Mouse (Mus musculus): ENCODE results near the gene Dner.
"Not testable (repeated sequence)": the region's sequence is repeated elsewhere in the genome, so short reads cannot be mapped to it uniquely, and the experiment has no call there.

The Dner gene

DNA sequence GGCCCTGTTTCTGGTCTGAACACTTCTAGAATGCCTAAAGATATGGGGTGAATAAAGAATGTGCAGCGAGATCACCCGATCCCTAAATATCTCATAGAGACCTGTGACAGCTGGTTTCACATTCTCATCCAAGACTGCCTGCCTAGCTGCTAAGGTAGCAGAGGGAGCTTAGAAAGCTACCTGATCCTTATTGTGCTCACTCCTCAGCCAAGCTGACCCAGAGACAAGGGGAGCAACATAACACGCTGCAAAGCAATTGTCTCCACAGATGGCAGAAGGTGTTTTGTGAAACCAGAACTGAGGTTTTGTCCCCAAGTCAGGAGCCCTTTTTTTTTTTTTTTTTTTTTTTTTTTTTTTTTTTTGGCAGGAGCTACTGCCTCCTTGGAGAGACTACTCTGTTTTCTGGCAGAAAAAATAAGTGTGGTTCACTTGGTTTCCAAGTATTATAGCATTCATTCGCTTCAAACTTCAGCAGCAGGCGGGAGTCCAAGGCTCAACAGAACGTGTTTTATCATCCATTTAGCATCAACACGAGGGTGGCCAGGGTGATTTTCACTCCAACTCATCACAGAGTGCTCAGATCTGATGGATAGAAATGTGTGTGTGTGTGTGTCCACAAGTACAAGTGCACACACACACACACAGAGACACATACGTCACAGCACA is 309.4 kb downstream of the Dner start:
- DNase-seq, result no peak

DNA sequence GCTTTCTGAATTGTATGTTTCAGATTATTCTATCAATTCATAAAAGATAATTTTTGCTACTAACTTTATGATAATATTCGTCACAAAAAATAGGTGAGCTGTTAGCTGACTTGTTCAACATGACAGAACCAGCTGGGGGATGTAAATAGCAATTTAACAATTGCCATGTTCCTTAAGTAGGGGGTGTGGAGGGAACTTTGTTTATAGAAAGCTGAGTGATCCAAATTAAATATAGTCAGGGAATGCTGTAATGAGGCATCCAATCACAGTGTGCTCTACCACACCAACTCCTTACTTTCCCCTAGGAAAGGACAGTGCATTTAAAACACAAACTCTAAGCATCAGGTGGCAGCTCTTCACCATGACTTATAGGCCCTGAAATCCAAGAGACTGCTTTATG is 313.3 kb downstream of the Dner start:
- DNase-seq, result no peak

DNA sequence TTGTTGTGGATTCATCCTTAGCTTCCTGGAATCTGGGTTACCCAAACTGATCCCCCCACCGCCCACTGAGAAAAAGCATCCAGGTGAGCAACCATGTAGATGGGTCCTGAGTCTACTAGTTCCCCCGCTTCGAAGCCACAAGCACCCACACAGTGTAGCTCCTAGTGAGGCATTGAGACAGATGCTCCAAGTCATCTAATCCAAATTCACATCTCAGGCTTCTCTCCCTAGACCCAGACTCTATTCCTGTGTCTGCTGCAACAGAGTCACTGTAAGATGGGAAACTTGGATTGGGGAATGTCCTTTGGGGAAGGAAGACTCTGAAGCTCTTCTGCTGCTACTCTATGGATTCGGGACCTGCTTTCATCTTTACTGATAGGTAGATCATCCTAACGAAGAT is 314.0 kb downstream of the Dner start:
- DNase-seq, result no peak

DNA sequence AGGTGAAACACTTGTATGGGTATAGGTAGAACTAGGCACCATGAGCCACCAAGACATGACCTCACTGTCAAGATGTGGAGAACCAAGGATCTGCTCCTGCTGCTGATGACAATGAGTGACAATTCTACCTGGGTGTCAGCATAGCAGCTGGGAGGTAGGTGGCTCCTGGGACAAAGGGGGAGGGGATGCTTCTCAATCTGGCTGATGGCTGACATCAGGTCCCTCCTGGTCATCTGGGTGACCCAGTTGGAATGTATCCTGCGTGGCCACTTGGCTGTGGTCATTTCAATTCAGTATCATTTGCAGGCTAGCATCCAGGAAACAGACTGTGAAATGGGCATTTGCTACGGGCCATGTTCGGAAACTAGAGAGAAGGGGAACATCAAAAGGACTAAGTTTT is 315.1 kb downstream of the Dner start:
- peak; percentile 17 for DNase-seq

DNA sequence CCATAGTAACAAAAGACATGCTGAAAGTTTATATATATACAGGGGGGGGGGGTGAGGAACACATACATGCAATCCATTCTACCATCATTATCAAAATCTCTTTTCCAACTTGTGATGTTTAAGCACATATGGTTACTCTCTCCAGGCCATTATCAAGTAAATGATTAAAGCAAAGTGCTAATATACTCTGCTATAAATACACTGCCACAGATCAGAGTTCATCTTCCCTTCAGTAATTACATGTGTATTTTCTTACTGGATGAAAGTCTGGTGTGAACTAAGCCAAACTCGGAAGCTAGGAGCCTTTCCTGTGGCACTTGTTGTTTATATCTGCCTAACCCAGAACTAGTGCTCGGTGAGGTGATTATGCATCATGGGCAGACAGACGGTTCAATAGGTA is 328.3 kb downstream of the Dner start:
- DNase-seq, result no peak

DNA sequence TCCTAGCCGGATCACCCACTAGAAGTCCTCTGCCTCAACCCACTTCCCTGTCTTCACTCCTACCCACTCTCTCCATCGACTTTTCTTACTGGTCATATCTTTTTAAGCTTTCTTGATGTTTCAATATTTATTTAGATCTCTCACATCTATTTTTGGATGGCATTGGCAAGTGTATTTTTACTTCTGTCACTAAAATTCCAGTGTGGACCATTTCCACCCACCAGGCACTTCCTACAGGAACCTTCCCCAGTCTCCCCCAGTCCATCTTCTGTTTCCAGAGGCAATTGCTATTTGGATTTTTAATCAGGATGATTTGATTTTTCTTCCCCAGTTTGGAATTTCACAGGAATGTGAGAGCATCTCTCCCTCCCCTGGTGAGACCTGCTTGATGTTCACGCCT is 329.5 kb downstream of the Dner start:
- no peak for DNase-seq

DNA sequence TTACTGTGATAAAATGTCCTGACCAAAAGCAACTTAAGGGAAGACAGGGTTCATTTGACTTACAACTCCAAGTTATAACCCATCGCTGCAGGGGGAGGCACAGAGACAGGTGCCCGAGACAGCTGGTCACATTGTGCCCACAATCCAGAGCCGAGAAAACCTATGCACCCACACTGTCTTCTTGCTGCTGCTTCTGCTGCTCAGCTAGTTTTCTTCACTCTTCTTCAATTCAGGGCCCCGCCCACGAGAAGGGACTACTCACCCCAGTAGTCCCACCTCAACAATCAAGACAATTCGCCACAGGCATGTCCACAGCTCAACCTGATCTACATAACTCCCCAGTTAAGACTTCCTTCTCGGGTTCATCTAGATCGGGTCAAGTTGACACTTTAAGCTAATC is 332.1 kb downstream of the Dner start, which contains the start of gene Pid1:
TSS of gene Pid1 (minus strand) at position 214 of the 400 bp plus-strand sequence.
- no peak for DNase-seq

DNA sequence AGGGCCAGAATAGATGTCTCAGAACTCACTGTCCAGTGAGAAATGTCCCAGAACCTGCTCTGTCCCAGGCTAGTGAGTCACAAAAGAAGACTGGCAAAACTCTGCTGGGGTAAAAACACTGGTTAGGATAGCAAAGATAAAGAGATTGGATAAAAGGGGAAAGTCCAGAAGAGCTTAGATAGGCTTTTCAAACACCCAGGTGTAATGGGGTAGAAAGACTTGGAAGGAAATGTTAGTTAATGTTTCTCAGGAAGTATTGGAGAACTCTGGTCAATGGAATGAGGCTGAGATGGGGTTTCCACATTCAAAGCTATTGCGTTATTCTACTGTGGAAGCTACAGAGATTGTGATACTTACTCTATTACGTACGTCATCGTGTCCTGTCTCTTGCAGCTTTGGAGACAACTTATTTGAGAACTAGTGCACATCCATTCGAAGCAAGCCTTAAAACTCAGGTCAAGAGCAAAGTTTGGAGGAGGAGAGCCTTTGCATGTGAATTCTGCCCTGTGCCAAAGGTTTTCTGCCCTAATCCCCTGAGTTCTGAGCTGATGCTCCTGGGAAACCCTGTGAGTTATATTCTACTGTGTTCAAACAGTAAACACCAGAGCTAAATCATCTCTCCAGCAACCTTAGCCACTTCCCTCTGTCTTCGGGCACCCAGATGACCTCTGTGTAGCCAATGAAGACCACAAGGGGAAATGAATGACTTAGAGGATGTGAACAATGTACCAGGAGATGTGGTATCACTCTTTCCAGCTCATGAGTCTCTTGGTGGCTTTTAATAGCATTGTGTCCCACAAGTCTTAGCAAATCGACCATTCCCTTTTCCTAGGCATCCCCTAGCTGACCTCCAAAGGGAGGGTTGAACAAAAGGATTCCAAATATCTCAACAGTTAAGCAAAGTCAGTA is 333.1 kb downstream of the Dner start:
- no peak for DNase-seq

DNA sequence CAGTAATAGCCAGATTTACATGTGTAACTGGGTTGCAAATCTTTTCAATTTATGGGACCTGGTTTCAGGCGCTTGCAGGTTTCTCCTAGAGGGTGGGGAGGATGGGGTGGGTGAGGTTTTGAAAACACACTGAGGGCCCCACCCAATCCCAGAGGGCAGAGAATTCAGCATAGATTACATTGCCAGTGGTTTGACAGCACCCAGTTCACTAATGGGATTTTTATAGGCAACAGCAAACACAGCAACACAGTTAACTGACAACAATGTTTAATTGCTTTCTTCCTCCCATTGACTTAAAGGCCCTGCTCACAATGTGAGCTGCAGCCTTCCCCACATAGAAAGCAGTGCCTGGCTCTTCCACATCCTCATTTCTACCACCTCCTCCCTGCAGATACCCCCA is 333.8 kb downstream of the Dner start:
- DNase-seq, result no peak

DNA sequence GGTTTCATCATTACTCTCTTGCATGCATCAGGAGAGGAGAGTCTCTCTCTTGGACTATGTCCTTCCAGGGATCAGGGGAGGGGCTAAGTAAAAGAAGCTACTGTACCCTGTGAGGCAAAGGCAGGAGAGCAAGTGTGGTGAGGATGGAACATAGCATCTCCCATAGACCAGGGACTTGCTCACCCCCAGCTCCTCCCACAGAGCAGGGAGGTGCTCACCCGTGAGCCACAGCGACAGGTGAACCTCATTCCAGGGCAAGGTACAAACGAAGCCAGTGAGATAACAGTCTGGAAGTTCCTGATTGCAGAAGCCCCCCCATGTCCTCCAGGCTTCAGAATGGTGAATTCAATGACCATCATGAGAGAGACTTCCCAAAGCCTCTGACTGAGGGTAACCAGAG is 334.6 kb downstream of the Dner start:
- no peak for DNase-seq

DNA sequence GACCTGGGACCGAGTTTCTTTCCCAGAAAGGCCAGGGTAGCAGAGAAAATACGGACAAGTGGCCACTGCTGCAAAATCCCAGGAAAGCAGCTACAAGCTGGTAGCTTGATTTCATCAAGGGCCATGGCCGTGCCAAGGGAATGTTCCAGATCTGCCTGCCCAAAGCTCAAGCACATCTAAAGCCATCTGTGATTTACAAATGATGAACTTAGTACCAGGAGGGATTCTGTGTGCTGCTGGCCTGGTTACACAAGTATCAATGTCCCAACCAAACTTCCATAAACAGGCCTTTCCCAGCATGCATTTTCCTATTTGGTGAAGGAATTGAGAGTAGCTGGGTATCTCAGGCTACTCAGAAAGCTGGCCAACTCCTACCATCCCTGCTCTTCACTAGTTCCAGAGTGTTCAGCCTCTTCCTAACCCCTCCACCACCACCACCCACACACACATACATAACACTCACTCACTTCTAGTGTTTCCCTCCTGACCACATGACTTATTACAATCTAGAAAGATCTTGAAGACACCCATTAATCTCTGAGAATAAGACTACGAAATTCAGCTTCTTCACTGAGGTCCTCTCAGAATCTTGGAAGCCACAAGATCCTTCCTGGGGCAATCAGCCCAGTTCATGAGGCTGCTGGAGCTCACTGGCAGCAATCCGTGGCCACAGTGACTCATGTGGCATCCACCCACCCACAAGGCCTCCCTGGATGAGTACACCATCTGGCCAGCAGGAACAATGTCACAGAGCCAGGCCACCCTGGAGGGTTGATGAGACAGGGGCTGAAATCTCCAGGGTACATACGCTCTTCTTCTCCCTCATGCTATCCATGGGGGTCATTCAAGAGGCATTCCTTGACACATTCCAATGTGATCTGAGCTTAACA is 336.2 kb downstream of the Dner start:
- DNase-seq, result peak; percentile 71

DNA sequence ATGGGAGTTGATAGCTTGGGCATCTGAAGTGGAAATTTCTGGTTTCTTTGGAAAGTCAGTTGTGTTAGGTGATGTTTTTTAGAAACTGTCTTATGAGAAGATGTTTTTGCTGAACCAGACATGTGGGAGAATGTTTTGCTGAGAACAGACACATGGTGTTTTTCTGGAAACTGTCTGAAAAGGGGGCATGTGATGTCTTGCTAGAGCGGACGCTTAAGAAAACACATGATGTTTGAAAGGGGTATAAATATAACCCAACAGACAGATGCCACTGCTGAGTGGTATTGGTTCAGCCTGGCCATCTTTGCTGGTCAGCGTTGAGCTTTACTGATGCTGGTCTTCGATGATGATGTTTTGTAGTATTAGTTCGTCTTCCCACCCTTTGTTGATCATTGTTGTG is 338.8 kb downstream of the Dner start:
- DNase-seq, result no peak

DNA sequence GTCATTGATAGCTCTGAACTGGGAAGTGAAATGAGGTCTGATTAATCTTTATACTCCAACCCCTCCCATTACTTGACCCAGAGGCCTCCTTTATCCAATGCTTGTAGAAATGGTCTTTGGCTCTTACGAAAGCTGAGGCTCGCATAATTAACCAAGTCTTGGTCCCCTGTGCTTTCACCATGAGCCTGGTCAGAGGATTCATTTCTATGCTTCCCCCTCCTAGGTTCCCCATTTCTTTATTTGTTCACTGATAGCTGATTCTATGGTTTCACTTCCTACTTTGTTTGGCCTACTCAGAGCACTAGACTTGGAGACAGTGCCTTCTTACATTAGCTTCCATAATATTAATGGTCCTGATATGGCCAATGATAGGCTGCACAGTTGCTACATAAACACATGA is 345.8 kb downstream of the Dner start:
- DNase-seq, result no peak

DNA sequence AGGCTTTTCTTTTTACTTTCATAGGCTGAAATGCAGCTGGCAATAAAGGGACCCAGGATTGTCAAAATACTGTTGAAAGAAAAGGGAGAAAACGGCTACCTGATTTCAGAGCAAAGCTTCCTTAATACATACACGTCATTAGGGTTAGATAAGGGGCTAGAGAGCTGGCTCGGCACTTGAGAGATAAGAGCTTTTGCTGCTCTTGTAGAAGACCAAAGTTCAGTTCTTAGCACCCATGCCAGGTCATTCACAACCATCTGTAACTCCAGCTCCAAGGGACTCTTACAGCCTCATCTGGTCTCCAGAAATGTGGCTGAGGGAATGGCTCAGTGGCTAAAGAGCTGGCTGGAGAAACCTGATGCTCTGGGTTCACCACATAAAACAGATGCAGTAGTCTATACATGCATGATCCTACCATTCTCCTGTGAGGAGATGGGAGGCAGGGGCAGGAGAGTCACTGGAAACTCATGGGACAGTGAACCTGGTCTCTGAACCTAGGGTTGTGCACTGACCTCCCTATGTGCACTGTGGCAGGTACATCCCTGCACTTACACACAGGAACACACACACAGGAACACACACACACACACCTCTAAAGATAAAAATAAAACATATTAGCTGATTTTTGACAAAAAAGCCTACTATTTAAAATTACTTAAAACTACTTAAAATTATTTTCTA is 348.1 kb downstream of the Dner start:
- DNase-seq, result no peak

DNA sequence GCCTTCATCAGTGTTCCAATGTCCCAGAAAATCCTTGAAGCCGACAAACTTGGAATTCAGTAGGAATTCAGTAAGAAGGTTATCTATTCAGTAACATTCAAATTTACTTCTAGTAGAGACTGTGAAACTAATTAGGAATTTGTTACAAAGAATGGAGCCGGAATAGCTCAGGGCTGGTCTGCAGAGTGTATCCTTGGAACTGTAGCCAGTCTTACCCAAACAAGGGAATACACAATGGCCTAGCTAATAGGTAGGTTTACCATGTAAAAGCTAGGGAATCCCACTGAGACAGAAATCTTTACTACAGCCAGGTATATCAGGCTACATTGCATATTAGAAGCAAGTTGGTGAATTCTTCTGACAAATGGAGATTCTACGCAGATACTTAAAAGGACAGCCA is 363.2 kb downstream of the Dner start:
- DNase-seq, result not testable (repeated sequence)

DNA sequence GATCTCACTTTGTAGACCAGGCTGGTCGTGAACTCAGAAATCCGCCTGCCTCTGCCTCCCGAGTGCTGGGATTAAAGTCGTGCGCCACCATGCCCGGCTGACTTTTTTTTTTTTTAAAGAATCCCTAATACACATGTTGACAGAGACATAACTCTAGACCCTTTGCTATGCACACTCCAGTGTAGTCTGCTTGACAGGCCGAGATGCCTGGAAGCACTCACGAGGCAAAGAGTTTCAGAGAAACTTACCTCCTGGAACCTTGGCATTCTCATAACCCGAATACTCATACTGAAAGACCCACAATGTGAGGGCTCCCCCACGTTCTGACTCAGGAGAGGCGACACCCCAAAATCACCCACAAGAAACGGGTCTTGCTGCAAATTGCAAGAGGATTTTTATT is 364.2 kb downstream of the Dner start:
- DNase-seq, result not testable (repeated sequence)

DNA sequence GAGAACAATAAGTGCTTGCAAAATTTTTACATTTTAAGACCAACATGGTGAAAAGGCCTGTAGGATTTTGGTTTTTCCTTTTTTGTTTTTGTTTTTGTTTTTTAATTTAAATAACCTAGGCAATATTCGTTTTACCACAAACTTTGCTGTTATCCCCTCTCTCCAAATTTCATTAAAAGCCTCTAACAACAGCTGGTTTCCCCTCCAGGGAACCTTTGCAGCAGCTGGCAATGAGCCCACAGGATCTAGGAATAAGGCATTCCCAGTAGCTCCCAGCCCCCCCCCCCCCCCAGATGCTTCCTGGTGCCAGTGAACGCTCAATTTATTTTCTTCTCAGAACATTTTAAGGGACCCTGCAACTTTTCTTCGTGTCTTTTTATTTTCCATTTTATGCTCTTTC is 370.7 kb downstream of the Dner start:
- no peak for DNase-seq

DNA sequence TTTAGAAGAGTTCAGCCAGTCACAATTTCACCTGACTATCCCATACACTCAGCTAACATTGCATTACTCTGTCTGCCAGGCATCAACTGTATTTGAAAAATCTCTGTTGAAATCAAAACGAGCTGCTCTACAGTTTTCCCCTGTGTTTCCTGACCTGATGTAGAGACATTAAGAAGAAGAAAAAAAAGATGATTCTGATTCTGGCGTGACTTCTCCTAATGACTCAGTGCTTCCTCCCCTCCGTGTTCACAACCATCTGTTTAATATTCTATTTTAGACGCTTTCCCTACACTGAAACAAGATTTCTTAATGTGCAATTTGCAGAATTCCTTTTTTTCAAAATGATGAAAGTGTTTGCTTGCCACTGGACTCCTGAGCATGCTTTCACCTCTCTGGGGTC is 374.7 kb downstream of the Dner start:
- DNase-seq, result no peak
